Mouse (Mus musculus) left cerebral cortex, postnatal 4 days (tissue): Measurements from ENCODE around the gene Grk6. TPM values are rescaled to one million over a fixed set of nuclear protein-coding genes. Genes with fewer than 3 reads are reported as not detected.
A peak's percentile ranks its signal among the peaks of the same experiment; 100 is the strongest.

Source experiments
- DNase-seq: peaks from one replicate; pipeline ENCODE4 v3.0.0-alpha.2; 2022
- intact Hi-C: fragments of 180-260 bp; cut with DNase I; formaldehyde crosslinking; loops from one replicate; pipeline ENCODE4 v1.15.1; 2025
- microRNA-seq: library from miRNA; unstranded; fragments of <30 nt; microRNA quantifications from one replicate; pipeline ENCODE4 v1.2.0, GENCODE M21; 2022
- total RNA-seq, 2 experiments: library from RNA; stranded (reverse); gene quantifications; 2 replicates each; pipeline ENCODE4 v1.2.3; 2021

The Grk6 gene
- total RNA-seq, 2 experiments from 2014 or later = 73.8 to 78.8 TPM

DNA sequence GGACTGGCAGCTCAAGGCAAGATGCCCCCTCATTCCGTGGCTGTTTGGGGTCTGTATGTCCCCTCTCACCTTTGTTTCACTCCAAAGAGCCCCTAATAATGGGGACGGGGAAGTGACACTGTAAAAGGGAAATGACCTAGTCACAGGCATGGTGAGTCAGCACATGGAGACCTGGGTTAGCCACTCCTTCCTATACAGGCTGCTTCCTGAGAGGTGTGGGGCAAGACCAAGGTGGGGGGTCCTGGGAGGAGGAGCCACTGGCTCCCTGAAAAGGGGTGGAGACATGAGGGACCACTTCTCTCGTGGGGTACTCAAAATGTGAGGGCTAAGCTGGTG, 65.4 kb downstream of the Grk6 start:
- DNase-seq = no peak
- intact Hi-C loops = loop anchor here (5.0 kb wide), 1 partner anchor 103 kb away; no protein-coding TSS in a partner anchor

Small RNA genes lying within 50 kb of the gene (microRNA-seq; reads per million reads assigned to microRNA genes)
- 2.4 reads per million for gene Mir6943
- 80.7 reads per million, percentile 48 among the genes with 10 or more reads in this experiment for gene Mir6944
- gene Mir6945 = 3.3 reads per million, percentile 4 among the genes with 10 or more reads in this experiment

Other genes starting within 250 kb of the Grk6 start
- 100 to 1,000 TPM; 155 to 163 TPM for gene Nsd1, start 235.3 kb upstream of the Grk6 start, total RNA-seq
- gene Prelid1, start 124.6 kb upstream of the Grk6 start, total RNA-seq = 100 to 1,000 TPM; 182 to 192 TPM
- 10 to 100 TPM; 54.8 to 58.5 TPM for gene Rab24, start 123.1 kb upstream of the Grk6 start, total RNA-seq
- 1 to 10 TPM; 3.6 to 5.6 TPM for gene Mxd3, start 115.2 kb upstream of the Grk6 start, total RNA-seq
- 10 to 100 TPM; 43.1 to 46.8 TPM for gene Lman2, start 82.3 kb upstream of the Grk6 start, total RNA-seq
- 1 to 10 TPM; 4.3 to 6.3 TPM for gene Rgs14, start 75.3 kb upstream of the Grk6 start, total RNA-seq
- gene Slc34a1, start 46.9 kb upstream of the Grk6 start, total RNA-seq = under 1 TPM in 1 of 2 experiments, not detected in 1; 0.36 TPM
- 1 to 10 TPM in 1 of 2 experiments, under 1 TPM in 1; 0.97 to 1.1 TPM for gene Pfn3, start 29.8 kb upstream of the Grk6 start, total RNA-seq
- under 1 TPM; 0.30 to 0.38 TPM for gene F12, start 18.3 kb upstream of the Grk6 start, total RNA-seq
- 10 to 100 TPM; 86.0 to 87.5 TPM for gene Prr7, start 19.2 kb downstream of the Grk6 start, total RNA-seq
- 100 to 1,000 TPM; 623 to 643 TPM for gene Dbn1, start 43.0 kb downstream of the Grk6 start, total RNA-seq
- gene Pdlim7, start 68.6 kb downstream of the Grk6 start, total RNA-seq = 10 to 100 TPM; 62.5 to 66.8 TPM
- gene Dok3, start 84.2 kb downstream of the Grk6 start, total RNA-seq = 1 to 10 TPM; 6.4 to 7.2 TPM
- gene Ddx41, start 91.6 kb downstream of the Grk6 start, total RNA-seq = 10 to 100 TPM; 51.6 to 56.5 TPM
- gene Fam193b, start 126.0 kb downstream of the Grk6 start, total RNA-seq = 10 to 100 TPM; 91.4 to 92.9 TPM
- 100 to 1,000 TPM; 109 to 111 TPM for gene Tmed9, start 128.7 kb downstream of the Grk6 start, total RNA-seq
- gene B4galt7, start 154.8 kb downstream of the Grk6 start, total RNA-seq = 10 to 100 TPM; 32.3 to 32.4 TPM
- 10 to 100 TPM; 60.3 to 62.0 TPM for gene Caml, start 177.9 kb downstream of the Grk6 start, total RNA-seq
- gene Ddx46, start 190.0 kb downstream of the Grk6 start, total RNA-seq = 10 to 100 TPM; 49.7 to 50.2 TPM
- gene B230219D22Rik, start 248.1 kb downstream of the Grk6 start, total RNA-seq = 100 to 1,000 TPM; 101 TPM